Mouse (Mus musculus) kidney, adult 9 months (tissue): Measurements from ENCODE around the gene Rcc1.
"Not testable (repeated sequence)": the region's sequence is repeated elsewhere in the genome, so short reads cannot be mapped to it uniquely, and the experiment has no call there.

ENCODE experiments used
- DNase-seq: peaks from one replicate; pipeline ENCODE4 v3.0.0; 2022

The Rcc1 gene

GRCm38 (mm10) chr4:132311209-132311608 lies 42.2 kb downstream of the Rcc1 start:
- DNase-seq, result no peak

GRCm38 (mm10) chr4:132309849-132310472 lies 43.4 kb downstream of the Rcc1 start:
- DNase-seq, result peak; percentile 78

GRCm38 (mm10) chr4:132309140-132309848 lies 44.1 kb downstream of the Rcc1 start:
- no peak for DNase-seq

- peak; percentile 94 for DNase-seq
Observed at GRCm38 (mm10) chr4:132308437-132309139, 44.8 kb downstream of the Rcc1 start.

- DNase-seq, result no peak
Observed at GRCm38 (mm10) chr4:132306004-132306403, 47.4 kb downstream of the Rcc1 start.

- peak; percentile 83 for DNase-seq
Observed at GRCm38 (mm10) chr4:132305276-132305675, 48.1 kb downstream of the Rcc1 start.

GRCm38 (mm10) chr4:132303484-132303883 lies 49.9 kb downstream of the Rcc1 start:
- DNase-seq, result not testable (repeated sequence)

GRCm38 (mm10) chr4:132302939-132303479 lies 50.4 kb downstream of the Rcc1 start, which contains the start of gene Rab42:
Rab42 (minus strand) TSS chr4:132303385.
- DNase-seq, result peak; percentile 46

- DNase-seq, result no peak
Observed at GRCm38 (mm10) chr4:132301965-132302938, 51.2 kb downstream of the Rcc1 start.

GRCm38 (mm10) chr4:132301486-132301885 lies 51.9 kb downstream of the Rcc1 start:
- DNase-seq, result no peak

- DNase-seq, result no peak
Observed at GRCm38 (mm10) chr4:132299849-132300248, 53.6 kb downstream of the Rcc1 start.

GRCm38 (mm10) chr4:132295696-132296390 lies 57.6 kb downstream of the Rcc1 start:
- peak; percentile 40 for DNase-seq

GRCm38 (mm10) chr4:132293682-132294240 lies 59.6 kb downstream of the Rcc1 start:
- peak; percentile 70 for DNase-seq

GRCm38 (mm10) chr4:132292988-132293387 lies 60.4 kb downstream of the Rcc1 start:
- DNase-seq, result peak; percentile 72

GRCm38 (mm10) chr4:132291624-132292335 lies 61.6 kb downstream of the Rcc1 start:
- no peak for DNase-seq

- no peak for DNase-seq
Observed at GRCm38 (mm10) chr4:132291056-132291455, 62.3 kb downstream of the Rcc1 start.

- DNase-seq, result not testable (repeated sequence)
Observed at GRCm38 (mm10) chr4:132288840-132289239, 64.6 kb downstream of the Rcc1 start.
